Mouse (Mus musculus): Measurements from ENCODE around the gene Pnldc1. TPM values are rescaled to one million over a fixed set of nuclear protein-coding genes. Genes with fewer than 3 reads are reported as not detected.
"Not testable (repeated sequence)": the region's sequence is repeated elsewhere in the genome, so short reads cannot be mapped to it uniquely, and the experiment has no call there.

Gene Pnldc1
- polyA plus RNA-seq, 1 experiment from 2014 or later: 0.47 TPM

GRCm38 (mm10) chr17:12915881-12916583, 6.0 kb upstream of the Pnldc1 start, which contains the start of gene Mrpl18:
TSS of gene Mrpl18 (minus strand) at chr17:12916345.
- Histone ChIP-seq H3K9me3 (replicated peaks; ENCODE audit: control insufficient read depth, low read length) (no peaks in the 10 kb centered on the region), H3K27ac (ENCODE audit: low read length) (peak within 1 kb of the TSS; percentile 94), H3K9ac (ENCODE audit: low read length) (peak within 1 kb of the TSS; percentile 99), H3K27me3 (ENCODE audit: control insufficient read depth, insufficient read depth, low read length) (no peaks in the 10 kb centered on the region), H3K4me1 (ENCODE audit: control insufficient read depth, insufficient read depth, low read length) (peaks cover 13% of the 10 kb centered on the region), H3K4me2 (ENCODE audit: low read depth, low read length) (peak within 1 kb of the TSS; percentile 91), H3K36me3 (ENCODE audit: control insufficient read depth, insufficient read depth) (peaks cover 45% of the 10 kb centered on the region), H3K4me3 (ENCODE audit: low read length) (peak within 1 kb of the TSS; percentile 95)
- peak; percentile 99 for ATAC-seq (replicated peaks; ENCODE audit: extremely low read depth, insufficient read depth, low FRiP score)
- under 1% methylated on average over 56 of the region's 56 CpGs for WGBS

DNA sequence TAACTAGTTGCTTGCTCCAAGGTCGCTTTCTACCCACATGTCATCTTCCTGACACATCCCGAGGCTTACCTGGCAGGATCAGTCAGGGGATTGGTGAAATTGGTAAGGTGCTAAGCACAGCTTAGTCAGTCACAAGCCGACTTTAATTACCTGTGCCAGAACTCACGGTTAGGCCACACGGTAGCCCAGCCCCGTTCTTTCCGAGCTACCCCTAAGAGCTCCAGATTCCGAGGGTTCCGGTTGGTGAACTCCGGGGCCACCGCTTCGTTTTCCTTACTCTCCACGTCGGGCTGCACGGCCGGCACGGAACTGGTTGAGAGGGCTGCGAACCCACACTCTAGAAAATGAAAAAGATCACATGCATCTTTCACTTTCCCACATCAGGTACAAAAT, 5.5 kb upstream of the Pnldc1 start, which contains the start of gene Tcp1:
Tcp1 (plus strand) TSS at position 214 of the 393 bp plus-strand sequence.
- ATAC-seq (replicated peaks; ENCODE audit: extremely low read depth, insufficient read depth, low FRiP score): no peak
- Histone ChIP-seq H3K9ac (ENCODE audit: low read length) (peak within 1 kb of the TSS; percentile 99), H3K9me3 (replicated peaks; ENCODE audit: control insufficient read depth, low read length) (no peaks in the 10 kb centered on the region), H3K27me3 (ENCODE audit: control insufficient read depth, insufficient read depth, low read length) (no peaks in the 10 kb centered on the region), H3K27ac (ENCODE audit: low read length) (peak within 1 kb of the TSS; percentile 94), H3K4me2 (ENCODE audit: low read depth, low read length) (peak within 1 kb of the TSS; percentile 91), H3K4me3 (ENCODE audit: low read length) (peak within 1 kb of the TSS; percentile 95), H3K36me3 (ENCODE audit: control insufficient read depth, insufficient read depth) (peaks cover 45% of the 10 kb centered on the region), H3K4me1 (ENCODE audit: control insufficient read depth, insufficient read depth, low read length) (peaks cover 13% of the 10 kb centered on the region)
- under 1% methylated on average over 18 of the region's 18 CpGs for WGBS

- 86% methylated on average over 8 of the region's 8 CpGs for WGBS
- H3K36me3 ChIP-seq (ENCODE audit: control insufficient read depth, insufficient read depth): peaks cover 29% of the 10 kb centered on the region
- no peak overlapping the region for H3K27ac ChIP-seq (ENCODE audit: low read length)
- H3K4me3 ChIP-seq (ENCODE audit: low read length): no peak overlapping the region
- H3K9ac ChIP-seq (ENCODE audit: low read length): no peak overlapping the region
- H3K4me1 ChIP-seq (ENCODE audit: control insufficient read depth, insufficient read depth, low read length): peaks cover 6% of the 10 kb centered on the region
- no peaks in the 10 kb centered on the region for H3K27me3 ChIP-seq (ENCODE audit: control insufficient read depth, insufficient read depth, low read length)
- no peaks in the 10 kb centered on the region for H3K9me3 ChIP-seq (replicated peaks; ENCODE audit: control insufficient read depth, low read length)
- no peak for ATAC-seq (replicated peaks; ENCODE audit: extremely low read depth, insufficient read depth, low FRiP score)
- H3K4me2 ChIP-seq (ENCODE audit: low read depth, low read length): no peak overlapping the region
These were observed 361 bp upstream of the Pnldc1 start for GRCm38 (mm10) chr17:12910391-12910790.

DNA sequence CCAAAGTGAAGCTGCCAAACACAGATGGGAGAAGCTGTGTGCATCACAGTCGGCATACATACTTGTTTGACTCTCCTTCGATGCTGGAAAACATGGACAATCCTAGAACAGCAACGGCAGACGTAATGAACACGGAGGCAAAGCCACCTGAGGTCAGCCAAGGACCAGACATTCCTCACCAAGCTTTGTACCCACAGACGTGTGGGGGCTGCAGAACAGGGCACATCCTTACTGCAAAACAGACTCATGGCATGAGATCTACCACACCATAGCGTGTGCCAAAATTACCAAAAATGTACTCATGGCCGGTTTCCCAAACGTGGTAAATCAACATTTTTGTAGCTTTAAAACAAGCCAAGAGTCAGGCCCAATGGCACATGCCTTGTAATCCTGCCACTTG, 3.6 kb downstream of the Pnldc1 start:
- H3K9me3 ChIP-seq (replicated peaks; ENCODE audit: control insufficient read depth, low read length): no peaks in the 10 kb centered on the region
- WGBS: 85% methylated on average over 9 of the region's 9 CpGs
- no peaks in the 10 kb centered on the region for H3K4me1 ChIP-seq (ENCODE audit: control insufficient read depth, insufficient read depth, low read length)
- H3K27ac ChIP-seq (ENCODE audit: low read length): no peak overlapping the region
- H3K36me3 ChIP-seq (ENCODE audit: control insufficient read depth, insufficient read depth): peaks cover 21% of the 10 kb centered on the region
- H3K27me3 ChIP-seq (ENCODE audit: control insufficient read depth, insufficient read depth, low read length): no peaks in the 10 kb centered on the region
- ATAC-seq (replicated peaks; ENCODE audit: extremely low read depth, insufficient read depth, low FRiP score): no peak
- no peak overlapping the region for H3K9ac ChIP-seq (ENCODE audit: low read length)
- H3K4me3 ChIP-seq (ENCODE audit: low read length): no peak overlapping the region
- H3K4me2 ChIP-seq (ENCODE audit: low read depth, low read length): no peak overlapping the region

GRCm38 (mm10) chr17:12905810-12906209, 4.2 kb downstream of the Pnldc1 start:
- peaks cover 17% of the 10 kb centered on the region for H3K36me3 ChIP-seq (ENCODE audit: control insufficient read depth, insufficient read depth)
- H3K4me1 ChIP-seq (ENCODE audit: control insufficient read depth, insufficient read depth, low read length): no peaks in the 10 kb centered on the region
- no peak for ATAC-seq (replicated peaks; ENCODE audit: extremely low read depth, insufficient read depth, low FRiP score)
- H3K27ac ChIP-seq (ENCODE audit: low read length): no peak overlapping the region
- H3K9me3 ChIP-seq (replicated peaks; ENCODE audit: control insufficient read depth, low read length): no peaks in the 10 kb centered on the region
- H3K9ac ChIP-seq (ENCODE audit: low read length): no peak overlapping the region
- H3K27me3 ChIP-seq (ENCODE audit: control insufficient read depth, insufficient read depth, low read length): no peaks in the 10 kb centered on the region
- no peak overlapping the region for H3K4me2 ChIP-seq (ENCODE audit: low read depth, low read length)
- 83% methylated on average over 4 of the region's 4 CpGs for whole genome bisulfite sequencing
- H3K4me3 ChIP-seq (ENCODE audit: low read length): no peak overlapping the region

DNA sequence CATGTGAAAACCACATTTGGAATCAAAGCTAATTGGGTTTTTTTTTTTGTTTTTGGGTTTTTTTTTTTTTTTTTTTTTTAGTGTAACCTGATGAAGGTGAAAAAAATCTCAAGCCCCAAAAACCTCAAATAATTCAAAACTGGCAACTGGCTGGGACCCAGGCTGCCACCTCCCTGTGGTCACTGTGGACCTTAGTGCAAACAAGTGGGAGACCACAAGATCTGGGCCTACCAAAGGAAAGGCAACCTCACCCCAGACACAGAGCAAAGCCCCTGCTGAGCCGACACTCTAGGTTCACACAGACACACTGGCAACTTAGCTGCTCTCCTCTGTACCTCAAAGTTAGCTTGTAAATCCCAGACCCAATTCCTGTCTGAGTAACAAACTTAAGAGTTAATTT, 5.7 kb downstream of the Pnldc1 start:
- no peak overlapping the region for H3K27ac ChIP-seq (ENCODE audit: low read length)
- 79% methylated on average over 1 of the region's 1 CpGs for WGBS
- no peaks in the 10 kb centered on the region for H3K4me1 ChIP-seq (ENCODE audit: control insufficient read depth, insufficient read depth, low read length)
- H3K9ac ChIP-seq (ENCODE audit: low read length): no peak overlapping the region
- H3K4me2 ChIP-seq (ENCODE audit: low read depth, low read length): no peak overlapping the region
- H3K4me3 ChIP-seq (ENCODE audit: low read length): no peak overlapping the region
- H3K9me3 ChIP-seq (replicated peaks; ENCODE audit: control insufficient read depth, low read length): no peaks in the 10 kb centered on the region
- ATAC-seq (replicated peaks; ENCODE audit: extremely low read depth, insufficient read depth, low FRiP score): no peak
- peaks cover 19% of the 10 kb centered on the region for H3K36me3 ChIP-seq (ENCODE audit: control insufficient read depth, insufficient read depth)
- no peaks in the 10 kb centered on the region for H3K27me3 ChIP-seq (ENCODE audit: control insufficient read depth, insufficient read depth, low read length)

GRCm38 (mm10) chr17:12903372-12904333, 6.4 kb downstream of the Pnldc1 start:
- H3K36me3 ChIP-seq (ENCODE audit: control insufficient read depth, insufficient read depth): peaks cover 21% of the 10 kb centered on the region
- H3K4me2 ChIP-seq (ENCODE audit: low read depth, low read length): no peak overlapping the region
- WGBS: 66% methylated on average over 11 of the region's 12 CpGs
- H3K4me1 ChIP-seq (ENCODE audit: control insufficient read depth, insufficient read depth, low read length): no peaks in the 10 kb centered on the region
- no peak overlapping the region for H3K9ac ChIP-seq (ENCODE audit: low read length)
- H3K9me3 ChIP-seq (replicated peaks; ENCODE audit: control insufficient read depth, low read length): no peaks in the 10 kb centered on the region
- no peaks in the 10 kb centered on the region for H3K27me3 ChIP-seq (ENCODE audit: control insufficient read depth, insufficient read depth, low read length)
- no peak overlapping the region for H3K4me3 ChIP-seq (ENCODE audit: low read length)
- no peak for ATAC-seq (replicated peaks; ENCODE audit: extremely low read depth, insufficient read depth, low FRiP score)
- H3K27ac ChIP-seq (ENCODE audit: low read length): no peak overlapping the region

- H3K9me3 ChIP-seq (replicated peaks; ENCODE audit: control insufficient read depth, low read length): no peaks in the 10 kb centered on the region
- H3K36me3 ChIP-seq (ENCODE audit: control insufficient read depth, insufficient read depth): peaks cover 21% of the 10 kb centered on the region
- no peaks in the 10 kb centered on the region for H3K4me1 ChIP-seq (ENCODE audit: control insufficient read depth, insufficient read depth, low read length)
- WGBS: 93% methylated on average over 6 of the region's 6 CpGs
- no peak for ATAC-seq (replicated peaks; ENCODE audit: extremely low read depth, insufficient read depth, low FRiP score)
- no peaks in the 10 kb centered on the region for H3K27me3 ChIP-seq (ENCODE audit: control insufficient read depth, insufficient read depth, low read length)
- no peak overlapping the region for H3K27ac ChIP-seq (ENCODE audit: low read length)
- no peak overlapping the region for H3K9ac ChIP-seq (ENCODE audit: low read length)
- no peak overlapping the region for H3K4me2 ChIP-seq (ENCODE audit: low read depth, low read length)
- no peak overlapping the region for H3K4me3 ChIP-seq (ENCODE audit: low read length)
These were observed 7.7 kb downstream of the Pnldc1 start for GRCm38 (mm10) chr17:12902291-12902690.

DNA sequence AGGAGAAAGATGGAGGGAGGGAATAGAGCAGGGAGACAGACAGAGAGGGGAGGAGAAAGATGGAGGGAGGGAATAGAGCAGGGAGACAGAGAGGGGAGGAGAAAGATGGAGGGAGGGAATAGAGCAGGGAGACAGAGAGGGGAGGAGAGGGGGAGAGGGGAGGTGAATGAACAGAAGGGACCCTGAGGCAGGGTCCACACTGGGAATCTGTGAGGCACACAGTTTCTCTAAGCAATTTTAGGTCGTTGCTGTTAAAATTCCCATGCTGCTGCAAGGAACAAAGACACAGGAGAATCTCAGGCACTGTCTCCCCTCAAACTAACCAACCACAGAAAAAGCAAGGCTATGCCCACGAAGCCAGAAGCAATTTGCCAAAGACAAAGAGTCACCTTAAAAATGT, 11.4 kb downstream of the Pnldc1 start:
- WGBS: 42% methylated on average over 2 of the region's 2 CpGs
- not testable (repeated sequence) for H3K9ac ChIP-seq (ENCODE audit: low read length); H3K4me2 ChIP-seq (ENCODE audit: low read depth, low read length); H3K27ac ChIP-seq (ENCODE audit: low read length); H3K9me3 ChIP-seq (replicated peaks; ENCODE audit: control insufficient read depth, low read length); H3K4me3 ChIP-seq (ENCODE audit: low read length); ATAC-seq (replicated peaks; ENCODE audit: extremely low read depth, insufficient read depth, low FRiP score); H3K27me3 ChIP-seq (ENCODE audit: control insufficient read depth, insufficient read depth, low read length); H3K4me1 ChIP-seq (ENCODE audit: control insufficient read depth, insufficient read depth, low read length)
- peaks cover 19% of the 10 kb centered on the region for H3K36me3 ChIP-seq (ENCODE audit: control insufficient read depth, insufficient read depth)
